Mouse (Mus musculus): Measurements from ENCODE around the gene Gpc6. TPM values are rescaled to one million over a fixed set of nuclear protein-coding genes. Genes with fewer than 3 reads are reported as not detected.

The Gpc6 gene
- polyA plus RNA-seq, 1 experiment = 0.29 TPM

DNA sequence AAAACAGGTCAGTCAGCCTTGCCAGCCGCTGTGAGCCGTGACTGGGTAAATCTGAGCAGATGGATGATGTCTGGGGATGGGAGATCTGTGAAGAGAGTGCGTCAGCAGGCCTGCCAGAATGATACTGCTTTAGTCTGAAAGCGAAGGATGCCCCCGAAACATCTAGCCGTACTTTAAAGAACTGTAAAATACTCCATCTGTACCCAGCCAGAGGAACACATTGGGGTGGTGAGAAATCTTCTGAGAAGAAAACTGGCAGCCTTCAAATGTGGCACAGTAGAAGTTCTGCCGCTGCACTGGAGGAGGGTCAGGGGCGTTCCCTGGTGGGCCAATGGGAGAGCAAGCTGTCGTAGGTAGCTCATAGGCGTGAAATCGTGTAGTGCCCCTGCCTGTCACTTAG is 1033.3 kb downstream of the Gpc6 start:
- TF ChIP-seq CTCF (IDR thresholded peaks at IDR 0.05; ENCODE audit: low read depth, low read length) = no peak
- no peak for TF ChIP-seq POLR2A (IDR thresholded peaks at IDR 0.05; ENCODE audit: borderline replicate concordance, low read depth, low read length)
- H3K27ac ChIP-seq (ENCODE audit: insufficient read depth, low read depth, low read length) = no peak overlapping the region
- H3K4me1 ChIP-seq (ENCODE audit: control insufficient read depth, insufficient read depth, low read length) = no peaks in the 10 kb centered on the region
- no peak overlapping the region for H3K4me3 ChIP-seq (ENCODE audit: insufficient read depth, low read length)

DNA sequence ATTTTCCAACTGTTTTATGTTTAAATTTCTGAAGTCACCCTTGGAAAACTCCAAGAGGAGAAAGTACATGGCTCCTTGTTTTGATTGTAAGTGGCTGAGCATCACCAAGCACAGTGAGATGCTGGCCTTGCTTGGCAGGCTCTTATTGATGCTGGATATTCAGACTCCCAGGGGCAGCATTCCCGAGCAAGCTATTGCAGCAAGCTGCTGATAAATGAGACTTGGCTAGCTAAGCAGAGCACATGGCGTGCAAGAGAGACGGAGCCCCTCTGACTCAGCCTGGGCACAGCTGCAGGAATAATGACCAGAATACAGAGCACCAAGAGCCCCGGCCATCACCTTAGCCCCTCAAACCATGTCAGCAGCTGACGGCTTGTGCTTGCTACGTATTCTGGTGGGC is 1036.2 kb downstream of the Gpc6 start:
- TF ChIP-seq CTCF (IDR thresholded peaks at IDR 0.05; ENCODE audit: low read depth, low read length) (no peak), POLR2A (IDR thresholded peaks at IDR 0.05; ENCODE audit: borderline replicate concordance, low read depth, low read length) (no peak)
- no peak overlapping the region for H3K4me3 ChIP-seq (ENCODE audit: insufficient read depth, low read length)
- no peak overlapping the region for H3K27ac ChIP-seq (ENCODE audit: insufficient read depth, low read depth, low read length)
- no peaks in the 10 kb centered on the region for H3K4me1 ChIP-seq (ENCODE audit: control insufficient read depth, insufficient read depth, low read length)

DNA sequence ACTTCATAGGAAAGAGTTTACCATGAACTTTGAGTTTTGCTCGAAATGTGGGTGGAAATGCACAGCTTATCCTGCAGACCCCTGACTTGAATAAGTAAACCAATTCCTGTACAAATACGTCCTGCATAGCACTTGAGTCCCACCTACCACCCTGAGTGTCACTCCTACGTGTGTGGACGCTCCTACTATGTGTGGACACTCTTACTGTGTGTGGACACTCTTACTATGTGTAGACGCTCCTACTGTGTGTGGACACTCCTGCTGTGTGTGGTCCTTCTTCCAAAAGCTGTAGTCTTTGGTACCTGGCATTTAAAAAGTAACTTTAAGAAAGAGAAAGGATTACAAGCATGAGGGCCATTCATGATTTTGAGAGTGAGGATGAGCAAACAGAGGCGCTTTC is 1036.7 kb downstream of the Gpc6 start:
- H3K27ac ChIP-seq (ENCODE audit: insufficient read depth, low read depth, low read length) = no peak overlapping the region
- H3K4me1 ChIP-seq (ENCODE audit: control insufficient read depth, insufficient read depth, low read length) = no peaks in the 10 kb centered on the region
- no peak overlapping the region for H3K4me3 ChIP-seq (ENCODE audit: insufficient read depth, low read length)
- TF ChIP-seq POLR2A (IDR thresholded peaks at IDR 0.05; ENCODE audit: borderline replicate concordance, low read depth, low read length) = no peak
- TF ChIP-seq CTCF (IDR thresholded peaks at IDR 0.05; ENCODE audit: low read depth, low read length) = no peak

DNA sequence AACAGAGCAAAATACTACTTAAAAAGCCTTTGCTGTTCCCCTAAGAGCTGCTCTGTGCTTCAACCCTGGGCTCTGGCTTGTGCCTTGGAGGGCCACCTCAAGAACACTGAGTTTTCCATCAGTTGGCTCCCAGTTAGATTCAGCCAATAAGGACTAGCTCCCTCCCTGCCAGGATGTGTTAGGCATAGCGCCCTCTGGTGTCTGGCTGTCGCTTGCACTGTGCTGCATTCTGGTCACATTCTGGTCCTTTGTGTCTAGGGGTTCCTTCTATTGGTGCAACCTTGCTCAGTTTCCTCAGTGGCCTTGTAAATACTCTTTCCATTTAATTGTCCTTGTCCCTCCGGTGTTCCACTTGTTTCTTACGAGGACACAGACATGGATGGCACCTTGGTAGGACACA is 1037.3 kb downstream of the Gpc6 start:
- no peak overlapping the region for H3K27ac ChIP-seq (ENCODE audit: insufficient read depth, low read depth, low read length)
- H3K4me3 ChIP-seq (ENCODE audit: insufficient read depth, low read length) = no peak overlapping the region
- H3K4me1 ChIP-seq (ENCODE audit: control insufficient read depth, insufficient read depth, low read length) = no peaks in the 10 kb centered on the region
- no peak; the same call in 1 of the 2 replicates for TF ChIP-seq CTCF (IDR thresholded peaks at IDR 0.05; ENCODE audit: low read depth, low read length)
- no peak for TF ChIP-seq POLR2A (IDR thresholded peaks at IDR 0.05; ENCODE audit: borderline replicate concordance, low read depth, low read length)

DNA sequence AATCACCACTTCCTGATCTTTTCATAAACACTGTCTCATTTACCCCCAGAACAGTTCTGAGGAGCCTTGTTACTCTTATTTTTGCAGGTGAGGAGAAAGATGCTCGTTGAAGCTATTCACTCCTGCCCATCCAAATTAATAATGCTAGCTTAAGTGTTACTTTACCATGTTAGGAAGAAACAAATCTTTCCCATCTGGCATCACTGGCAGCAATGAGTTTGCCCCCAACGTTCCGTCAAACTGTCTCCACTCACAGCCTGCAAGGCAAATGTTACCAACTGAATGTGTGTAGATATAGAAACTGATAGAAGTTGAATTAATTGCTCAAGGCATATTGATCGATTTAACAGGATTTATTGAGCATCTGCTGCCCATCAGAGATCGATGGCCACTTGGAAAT is 1047.5 kb downstream of the Gpc6 start:
- no peaks in the 10 kb centered on the region for H3K4me1 ChIP-seq (ENCODE audit: control insufficient read depth, insufficient read depth, low read length)
- TF ChIP-seq CTCF (IDR thresholded peaks at IDR 0.05; ENCODE audit: low read depth, low read length) = no peak
- no peak for TF ChIP-seq POLR2A (IDR thresholded peaks at IDR 0.05; ENCODE audit: borderline replicate concordance, low read depth, low read length)
- no peak overlapping the region for H3K4me3 ChIP-seq (ENCODE audit: insufficient read depth, low read length)
- no peak overlapping the region for H3K27ac ChIP-seq (ENCODE audit: insufficient read depth, low read depth, low read length)

DNA sequence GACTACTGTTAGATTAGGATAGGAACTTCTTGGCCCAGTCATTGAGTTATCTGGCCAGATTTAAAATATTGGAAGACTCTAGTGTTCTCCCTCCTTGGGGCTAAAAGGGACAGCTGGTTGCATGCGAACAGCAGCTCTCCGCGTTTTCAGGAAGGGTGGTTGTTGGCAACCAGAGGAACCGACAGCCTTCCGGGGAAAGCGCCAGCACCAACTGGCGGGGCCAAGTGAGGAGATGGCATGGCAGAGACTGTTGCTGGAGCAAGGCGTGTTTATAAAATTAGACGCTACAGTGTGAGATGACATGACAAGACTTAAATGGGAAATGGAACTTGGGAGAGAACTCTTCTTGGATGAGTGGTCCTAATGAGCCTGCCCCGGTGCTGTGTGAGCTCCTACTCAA is 1056.4 kb downstream of the Gpc6 start:
- H3K4me3 ChIP-seq (ENCODE audit: insufficient read depth, low read length) = no peak overlapping the region
- H3K4me1 ChIP-seq (ENCODE audit: control insufficient read depth, insufficient read depth, low read length) = no peaks in the 10 kb centered on the region
- H3K27ac ChIP-seq (ENCODE audit: insufficient read depth, low read depth, low read length) = no peak overlapping the region
- TF ChIP-seq CTCF (IDR thresholded peaks at IDR 0.05; ENCODE audit: low read depth, low read length) = no peak
- TF ChIP-seq POLR2A (IDR thresholded peaks at IDR 0.05; ENCODE audit: borderline replicate concordance, low read depth, low read length) = no peak

DNA sequence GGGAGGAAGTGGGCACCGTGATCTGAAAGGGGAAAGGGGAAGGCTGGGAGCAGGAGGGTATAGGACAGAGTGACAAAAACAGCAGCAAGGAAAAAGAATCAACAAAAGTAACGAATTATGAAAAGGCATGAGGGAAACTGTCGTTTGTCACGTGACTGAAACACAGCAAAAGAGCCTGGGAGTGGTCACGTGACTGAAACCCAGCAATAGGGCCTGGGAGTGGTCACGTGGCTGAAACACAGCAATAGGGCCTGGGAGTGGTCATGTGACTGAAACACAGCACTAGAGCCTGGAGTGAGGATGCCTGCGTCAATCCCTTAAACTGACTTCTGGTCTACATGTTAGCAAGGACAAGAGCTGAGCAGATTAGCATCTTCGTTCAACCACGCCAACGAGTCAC is 1063.3 kb downstream of the Gpc6 start:
- H3K4me1 ChIP-seq (ENCODE audit: control insufficient read depth, insufficient read depth, low read length) = no peaks in the 10 kb centered on the region
- H3K4me3 ChIP-seq (ENCODE audit: insufficient read depth, low read length) = no peak overlapping the region
- TF ChIP-seq CTCF (IDR thresholded peaks at IDR 0.05; ENCODE audit: low read depth, low read length) (no peak), POLR2A (IDR thresholded peaks at IDR 0.05; ENCODE audit: borderline replicate concordance, low read depth, low read length) (no peak)
- no peak overlapping the region for H3K27ac ChIP-seq (ENCODE audit: insufficient read depth, low read depth, low read length)

DNA sequence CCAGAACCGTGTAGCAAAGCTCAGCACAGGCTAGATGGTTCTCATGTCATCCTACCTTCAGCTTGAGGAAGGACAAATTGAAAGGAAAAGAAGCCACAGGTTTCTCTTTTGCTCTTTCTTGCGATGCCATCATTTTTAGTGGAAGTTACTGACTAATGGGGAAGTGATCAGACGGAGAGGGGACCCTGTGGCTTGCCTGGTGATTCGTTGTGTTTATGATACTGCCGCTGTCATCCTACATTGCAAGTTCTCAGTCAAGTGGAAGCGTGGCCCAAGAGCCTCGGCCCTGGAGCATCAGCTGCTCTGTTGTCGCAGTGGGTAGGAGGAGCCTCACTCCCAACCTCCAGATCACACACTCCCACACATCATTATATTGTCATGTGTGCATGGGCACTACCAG is 1065.1 kb downstream of the Gpc6 start:
- TF ChIP-seq CTCF (IDR thresholded peaks at IDR 0.05; ENCODE audit: low read depth, low read length) (no peak), POLR2A (IDR thresholded peaks at IDR 0.05; ENCODE audit: borderline replicate concordance, low read depth, low read length) (no peak)
- no peaks in the 10 kb centered on the region for H3K4me1 ChIP-seq (ENCODE audit: control insufficient read depth, insufficient read depth, low read length)
- H3K4me3 ChIP-seq (ENCODE audit: insufficient read depth, low read length) = no peak overlapping the region
- no peak overlapping the region for H3K27ac ChIP-seq (ENCODE audit: insufficient read depth, low read depth, low read length)

DNA sequence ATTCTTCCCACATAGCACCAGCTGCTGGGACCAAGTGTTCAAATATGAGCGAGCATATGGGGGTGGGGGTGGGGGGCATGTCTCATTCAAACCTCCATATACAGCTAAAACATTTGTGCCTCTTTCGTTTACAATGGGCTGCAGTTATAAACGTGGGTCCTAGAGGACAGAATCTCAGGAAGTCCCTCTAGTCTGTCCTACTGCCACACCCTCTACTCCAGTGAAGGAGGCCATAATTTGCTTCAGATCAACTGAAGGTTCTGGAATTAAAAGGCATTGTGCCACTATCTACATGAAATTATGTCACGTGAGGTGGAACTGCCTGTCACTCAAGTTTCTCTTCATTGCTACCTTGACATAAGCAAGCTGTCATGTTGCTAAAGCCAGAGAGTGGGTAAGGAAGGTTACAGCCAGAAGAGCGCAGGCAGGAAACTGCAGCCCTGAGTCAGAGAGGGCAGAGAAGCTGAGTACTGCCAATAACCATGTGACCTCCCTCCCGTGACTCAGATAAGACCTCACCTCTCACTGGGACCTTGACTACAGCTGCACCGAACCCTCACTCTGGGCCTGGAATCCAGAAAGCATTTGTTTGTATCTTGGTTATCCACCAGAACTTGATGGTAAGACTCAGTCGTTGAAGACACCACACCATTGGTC is 1067.6 kb downstream of the Gpc6 start:
- no peaks in the 10 kb centered on the region for H3K4me1 ChIP-seq (ENCODE audit: control insufficient read depth, insufficient read depth, low read length)
- TF ChIP-seq CTCF (IDR thresholded peaks at IDR 0.05; ENCODE audit: low read depth, low read length) (no peak), POLR2A (IDR thresholded peaks at IDR 0.05; ENCODE audit: borderline replicate concordance, low read depth, low read length) (no peak)
- no peak overlapping the region for H3K4me3 ChIP-seq (ENCODE audit: insufficient read depth, low read length)
- H3K27ac ChIP-seq (ENCODE audit: insufficient read depth, low read depth, low read length) = no peak overlapping the region

DNA sequence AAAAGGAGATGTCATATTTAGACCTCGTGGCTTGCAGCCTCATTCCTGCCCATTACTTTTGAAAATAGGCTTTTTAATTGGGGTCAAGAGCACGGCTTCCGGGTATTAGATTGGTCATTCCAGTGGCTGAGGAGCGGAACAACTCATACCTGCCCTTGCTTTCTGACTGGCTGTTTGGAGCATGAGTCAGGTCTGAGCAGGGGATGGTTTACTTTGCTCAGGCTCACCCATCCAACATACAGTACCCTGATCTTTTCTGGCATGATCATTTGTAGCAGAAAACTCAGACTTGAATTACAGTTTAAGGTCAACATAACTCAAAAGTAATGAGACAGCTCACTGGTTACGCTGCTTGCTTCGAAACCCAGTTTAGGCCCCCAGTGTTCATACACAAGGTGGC is 1068.7 kb downstream of the Gpc6 start:
- no peaks in the 10 kb centered on the region for H3K4me1 ChIP-seq (ENCODE audit: control insufficient read depth, insufficient read depth, low read length)
- TF ChIP-seq POLR2A (IDR thresholded peaks at IDR 0.05; ENCODE audit: borderline replicate concordance, low read depth, low read length) (no peak), CTCF (IDR thresholded peaks at IDR 0.05; ENCODE audit: low read depth, low read length) (no peak)
- H3K4me3 ChIP-seq (ENCODE audit: insufficient read depth, low read length) = no peak overlapping the region
- no peak overlapping the region for H3K27ac ChIP-seq (ENCODE audit: insufficient read depth, low read depth, low read length)

DNA sequence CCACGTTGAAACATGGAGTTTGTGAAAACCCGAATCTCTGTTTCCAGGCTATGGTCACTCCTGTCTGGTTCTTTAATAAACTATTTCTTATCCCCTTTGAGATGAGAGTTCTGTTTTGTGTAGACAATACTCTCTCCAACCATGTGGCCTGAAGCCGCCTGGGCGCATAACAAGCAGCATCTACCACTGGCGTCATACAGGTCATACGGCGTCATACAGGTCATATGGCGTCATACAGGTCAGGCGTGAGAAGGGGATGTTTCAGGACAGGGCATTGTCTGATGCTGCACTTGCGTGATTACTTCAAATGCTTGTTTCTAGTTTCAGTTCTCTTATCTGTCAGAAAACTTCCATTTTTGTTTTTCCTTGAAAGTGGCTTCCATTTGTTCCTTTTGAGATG is 1079.3 kb downstream of the Gpc6 start:
- no peak for TF ChIP-seq CTCF (IDR thresholded peaks at IDR 0.05; ENCODE audit: low read depth, low read length)
- TF ChIP-seq POLR2A (IDR thresholded peaks at IDR 0.05; ENCODE audit: borderline replicate concordance, low read depth, low read length) = no peak
- Histone ChIP-seq H3K27ac (ENCODE audit: insufficient read depth, low read depth, low read length) (no peak overlapping the region), H3K4me3 (ENCODE audit: insufficient read depth, low read length) (no peak overlapping the region), H3K4me1 (ENCODE audit: control insufficient read depth, insufficient read depth, low read length) (no peaks in the 10 kb centered on the region)

Measured in bone marrow macrophage, adult 2 months (primary cell).